Mouse (Mus musculus): ENCODE results near the gene AY761184. TPM values are rescaled to one million over a fixed set of nuclear protein-coding genes. Genes with fewer than 3 reads are reported as not detected.

The AY761184 gene
- not detected in 4 replicates for total RNA-seq (2023; ENCODE audit: inconsistent age)

DNA sequence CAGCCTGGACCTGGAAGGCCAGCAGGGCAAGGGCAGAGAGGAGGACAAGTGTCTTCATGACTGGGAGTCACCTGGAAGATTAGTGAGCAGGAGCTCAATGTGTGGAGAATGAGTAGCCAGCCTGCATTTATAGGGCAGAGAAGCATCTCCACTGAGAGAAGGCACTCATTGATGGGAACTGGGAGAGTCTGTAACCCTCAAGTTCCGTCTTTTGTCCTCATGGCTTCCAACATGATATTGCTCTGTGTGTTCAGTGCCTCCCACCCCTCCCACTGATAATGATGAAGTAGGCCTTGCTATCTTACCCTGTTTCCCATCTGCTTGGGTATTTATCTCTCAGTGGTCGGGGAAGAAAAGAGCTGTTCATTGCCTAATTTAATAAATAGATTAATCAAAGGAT lies at the start of gene AY761184:
Gene AY761184 (minus strand): TSS at position 101 of the 400 bp plus-strand sequence.

GRCm38 (mm10) chr8:21665497-21665896 lies 37.9 kb downstream of the AY761184 start, which contains the start of gene Defa34:
Gene Defa34, plus strand, starts transcription at chr8:21665797.

DNA sequence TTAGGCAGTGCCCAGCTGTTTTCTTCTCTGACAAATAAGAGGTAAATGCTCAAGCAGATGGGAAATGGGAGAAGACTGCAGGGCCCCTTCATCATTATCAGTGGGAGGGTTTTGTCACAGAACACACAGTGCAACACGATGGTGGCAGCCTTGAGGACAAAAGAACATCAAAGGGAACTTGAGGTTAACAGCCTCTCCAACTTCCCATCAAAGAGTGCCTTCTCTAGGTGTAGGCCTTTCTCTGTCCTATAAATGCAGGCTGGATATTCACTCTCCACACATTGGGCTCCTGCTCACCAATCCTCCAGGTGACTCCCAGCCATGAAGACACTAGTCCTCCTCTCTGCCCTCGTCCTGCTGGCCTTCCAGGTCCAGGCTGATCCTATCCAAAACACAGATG lies 48.0 kb downstream of the AY761184 start, which contains the start of gene Defa17:
Gene Defa17 (plus strand): TSS at position 301 of the 400 bp plus-strand sequence.

Other genes starting within 250 kb of the AY761184 start
- gene Gm7849, start 247.1 kb downstream of the AY761184 start, total RNA-seq (2023; ENCODE audit: inconsistent age): not detected in 4 replicates
- not detected in 4 replicates for gene Defa20, start 194.4 kb downstream of the AY761184 start, total RNA-seq (2023; ENCODE audit: inconsistent age)
- gene Defa32, start 174.6 kb downstream of the AY761184 start, total RNA-seq (2023; ENCODE audit: inconsistent age): not detected in 4 replicates
- gene Defa37, start 138.3 kb downstream of the AY761184 start, total RNA-seq (2023; ENCODE audit: inconsistent age): not detected in 4 replicates
- gene Defa28, start 120.6 kb downstream of the AY761184 start, total RNA-seq (2023; ENCODE audit: inconsistent age): not detected in 4 replicates
- not detected in 4 replicates for gene Gm7861, start 109.1 kb downstream of the AY761184 start, total RNA-seq (2023; ENCODE audit: inconsistent age)
- gene Defa26, start 85.5 kb downstream of the AY761184 start, total RNA-seq (2023; ENCODE audit: inconsistent age): not detected in 4 replicates
- not detected in 4 replicates for gene Defa17, start 47.9 kb downstream of the AY761184 start, total RNA-seq (2023; ENCODE audit: inconsistent age)
- gene Defa34, start 37.8 kb downstream of the AY761184 start, total RNA-seq (2023; ENCODE audit: inconsistent age): not detected in 4 replicates
- gene Defa24, start 30.8 kb upstream of the AY761184 start, total RNA-seq (2023; ENCODE audit: inconsistent age): not detected in 4 replicates
- gene Defb50, start 119.9 kb upstream of the AY761184 start, total RNA-seq (2023; ENCODE audit: inconsistent age): not detected in 4 replicates
- not detected in 4 replicates for gene Defb2, start 136.3 kb upstream of the AY761184 start, total RNA-seq (2023; ENCODE audit: inconsistent age)
- not detected in 4 replicates for gene Defb10, start 155.3 kb upstream of the AY761184 start, total RNA-seq (2023; ENCODE audit: inconsistent age)
- not detected in 4 replicates for gene Defb9, start 181.8 kb upstream of the AY761184 start, total RNA-seq (2023; ENCODE audit: inconsistent age)
- gene Defb11, start 202.8 kb upstream of the AY761184 start, total RNA-seq (2023; ENCODE audit: inconsistent age): not detected in 4 replicates
- gene Defb15, start 229.1 kb upstream of the AY761184 start, total RNA-seq (2023; ENCODE audit: inconsistent age): not detected in 4 replicates
- not detected in 4 replicates for gene Defb35, start 234.7 kb upstream of the AY761184 start, total RNA-seq (2023; ENCODE audit: inconsistent age)
- gene Defb13, start 243.1 kb upstream of the AY761184 start, total RNA-seq (2023; ENCODE audit: inconsistent age): not detected in 4 replicates